Mouse (Mus musculus) intestine, postnatal 0 days (tissue): Measurements from ENCODE around the gene Ccdc63. TPM values are rescaled to one million over a fixed set of nuclear protein-coding genes. Genes with fewer than 3 reads are reported as not detected.

Experiments used
- ATAC-seq: fragments of 200-750 bp; cut with Nextera tagmentation; 2 replicates; pipeline ENCODE4 v1.8.0; 2017; ENCODE audit warnings: mild to moderate bottlenecking, moderate TSS enrichment, moderate library complexity
- H3K27ac ChIP-seq: fragments of 300-500 bp; sonication (generic); 2 replicates; pipeline ENCODE4 v1.5.1; 2014; ENCODE audit warnings: mild to moderate bottlenecking, low read depth, low read length, moderate library complexity
- H3K27me3 ChIP-seq: fragments of 300-500 bp; sonication (generic); replicated peaks from 2 replicates; pipeline ENCODE4 v1.6.1; 2014; ENCODE audit warnings: low read length, mixed read lengths; ENCODE audit not compliant: control insufficient read depth, insufficient read depth
- H3K36me3 ChIP-seq: fragments of 300-500 bp; sonication (generic); 2 replicates; pipeline ENCODE4 v1.6.1; 2014; ENCODE audit warnings: mild to moderate bottlenecking, moderate library complexity; ENCODE audit not compliant: control insufficient read depth, insufficient read depth
- H3K4me1 ChIP-seq: fragments of 300-500 bp; sonication (generic); replicated peaks from 2 replicates; pipeline ENCODE4 v1.6.1; 2014; ENCODE audit warnings: antibody characterized with exemption, low read length, mixed read lengths; ENCODE audit not compliant: control insufficient read depth, insufficient read depth
- H3K4me2 ChIP-seq: fragments of 300-500 bp; sonication (generic); replicated peaks from 2 replicates; pipeline ENCODE4 v1.6.1; 2014; ENCODE audit warnings: low read depth, mild to moderate bottlenecking, moderate library complexity
- H3K4me3 ChIP-seq: fragments of 300-500 bp; sonication (generic); 2 replicates; pipeline ENCODE4 v1.5.1; 2014; ENCODE audit warnings: low read depth, low read length
- H3K9ac ChIP-seq: fragments of 300-500 bp; sonication (generic); 2 replicates; pipeline ENCODE4 v1.6.1; 2014; ENCODE audit warnings: mild to moderate bottlenecking, low read depth, low read length
- H3K9me3 ChIP-seq: fragments of 300-500 bp; sonication (generic); 2 replicates; pipeline ENCODE4 v1.6.1; 2016; ENCODE audit warnings: mixed run types; ENCODE audit not compliant: control insufficient read depth
- CTCF ChIP-seq: sonication (generic); IDR thresholded peaks from 2 replicates; pipeline ENCODE4 v1.5.1; 2016; ENCODE audit warnings: low read depth, mild to moderate bottlenecking, control low read depth, antibody characterized with exemption, moderate library complexity
- WGBS: fragments of 180-500 bp; shearing (Covaris S2); extraction: QIAGEN DNeasy Blood & Tissue Kit; methylation state at CpG from one replicate; pipeline ENCODE4 v1.1.7; 2014; 5-methylcytosine and 5-hydroxymethylcytosine counted together
- polyA plus RNA-seq: library from polyadenylated mRNA; unstranded; fragments of >200 nt; fragmentation: Nextera tagmentation; extraction: Ambion mirVana; gene quantifications from 2 replicates; pipeline ENCODE4 v1.2.1, GENCODE M21; 2015

Gene Ccdc63
- polyA plus RNA-seq, 1 experiment from 2014 or later = not detected

- 89% methylated on average over 9 of the region's 9 CpGs for WGBS
Observed at GRCm38 (mm10) chr5:122115266-122115763, 25.3 kb downstream of the Ccdc63 start.

GRCm38 (mm10) chr5:122114176-122114575 is 26.4 kb downstream of the Ccdc63 start:
- no peak overlapping the region for H3K27ac ChIP-seq
- no peak overlapping the region for H3K4me2 ChIP-seq
- no peak overlapping the region for H3K9ac ChIP-seq
- 4% methylated on average over 2 of the region's 2 CpGs for WGBS
- H3K4me3 ChIP-seq = no peak overlapping the region
- H3K27me3 ChIP-seq = no peaks in the 10 kb centered on the region
- no peaks in the 10 kb centered on the region for H3K36me3 ChIP-seq
- peak; percentile 95 for TF ChIP-seq CTCF
- H3K9me3 ChIP-seq = no peaks in the 10 kb centered on the region
- no peaks in the 10 kb centered on the region for H3K4me1 ChIP-seq
- peak; percentile 49 for ATAC-seq

More at GRCm38 (mm10) chr5:122115266-122115763, 25.3 kb downstream of the Ccdc63 start:
- Histone ChIP-seq H3K9ac (no peak overlapping the region), H3K36me3 (no peaks in the 10 kb centered on the region), H3K27ac (no peak overlapping the region), H3K4me2 (no peak overlapping the region), H3K27me3 (no peaks in the 10 kb centered on the region), H3K4me1 (no peaks in the 10 kb centered on the region), H3K9me3 (no peaks in the 10 kb centered on the region), H3K4me3 (no peak overlapping the region)
- ATAC-seq = no peak
- TF ChIP-seq CTCF = no peak

GRCm38 (mm10) chr5:122113450-122113849 is 27.2 kb downstream of the Ccdc63 start:
- Histone ChIP-seq H3K4me1 (no peaks in the 10 kb centered on the region), H3K9ac (no peak overlapping the region), H3K36me3 (no peaks in the 10 kb centered on the region), H3K4me3 (no peak overlapping the region), H3K4me2 (no peak overlapping the region), H3K27ac (no peak overlapping the region), H3K9me3 (no peaks in the 10 kb centered on the region), H3K27me3 (no peaks in the 10 kb centered on the region)
- no peak for TF ChIP-seq CTCF
- no peak for ATAC-seq
- 67% methylated on average over 7 of the region's 7 CpGs for WGBS

GRCm38 (mm10) chr5:122111933-122112248 is 28.7 kb downstream of the Ccdc63 start:
- H3K27me3 ChIP-seq = no peaks in the 10 kb centered on the region
- H3K27ac ChIP-seq = no peak overlapping the region
- no peaks in the 10 kb centered on the region for H3K4me1 ChIP-seq
- H3K9ac ChIP-seq = no peak overlapping the region
- no peak for TF ChIP-seq CTCF
- WGBS = 22% methylated on average over 4 of the region's 4 CpGs
- no peaks in the 10 kb centered on the region for H3K9me3 ChIP-seq
- H3K4me3 ChIP-seq = no peak overlapping the region
- H3K36me3 ChIP-seq = no peaks in the 10 kb centered on the region
- ATAC-seq = no peak
- no peak overlapping the region for H3K4me2 ChIP-seq

- Histone ChIP-seq H3K36me3 (no peaks in the 10 kb centered on the region), H3K4me1 (no peaks in the 10 kb centered on the region), H3K4me3 (no peak overlapping the region), H3K27ac (no peak overlapping the region), H3K9me3 (no peaks in the 10 kb centered on the region), H3K9ac (no peak overlapping the region), H3K4me2 (no peak overlapping the region), H3K27me3 (no peaks in the 10 kb centered on the region)
- no peak for TF ChIP-seq CTCF
- no peak for ATAC-seq
- WGBS = 66% methylated on average over 26 of the region's 26 CpGs
Observed at GRCm38 (mm10) chr5:122111091-122111932, 29.3 kb downstream of the Ccdc63 start.

- H3K9me3 ChIP-seq = no peaks in the 10 kb centered on the region
- H3K27me3 ChIP-seq = no peaks in the 10 kb centered on the region
- H3K4me2 ChIP-seq = no peak overlapping the region
- no peak overlapping the region for H3K4me3 ChIP-seq
- 89% methylated on average over 13 of the region's 13 CpGs for WGBS
- no peak for TF ChIP-seq CTCF
- no peaks in the 10 kb centered on the region for H3K4me1 ChIP-seq
- no peaks in the 10 kb centered on the region for H3K36me3 ChIP-seq
- H3K27ac ChIP-seq = no peak overlapping the region
- no peak for ATAC-seq
- H3K9ac ChIP-seq = no peak overlapping the region
Observed at GRCm38 (mm10) chr5:122110625-122111024, 30.0 kb downstream of the Ccdc63 start.
